Mouse (Mus musculus): ENCODE data around the gene Heatr1. TPM values are rescaled to one million over a fixed set of nuclear protein-coding genes. Genes with fewer than 3 reads are reported as not detected.

The Heatr1 gene
- polyA plus RNA-seq (2017; shearing (Covaris generic)): 10 to 100 TPM; 22.9 to 36.1 (median 34.1) TPM

DNA sequence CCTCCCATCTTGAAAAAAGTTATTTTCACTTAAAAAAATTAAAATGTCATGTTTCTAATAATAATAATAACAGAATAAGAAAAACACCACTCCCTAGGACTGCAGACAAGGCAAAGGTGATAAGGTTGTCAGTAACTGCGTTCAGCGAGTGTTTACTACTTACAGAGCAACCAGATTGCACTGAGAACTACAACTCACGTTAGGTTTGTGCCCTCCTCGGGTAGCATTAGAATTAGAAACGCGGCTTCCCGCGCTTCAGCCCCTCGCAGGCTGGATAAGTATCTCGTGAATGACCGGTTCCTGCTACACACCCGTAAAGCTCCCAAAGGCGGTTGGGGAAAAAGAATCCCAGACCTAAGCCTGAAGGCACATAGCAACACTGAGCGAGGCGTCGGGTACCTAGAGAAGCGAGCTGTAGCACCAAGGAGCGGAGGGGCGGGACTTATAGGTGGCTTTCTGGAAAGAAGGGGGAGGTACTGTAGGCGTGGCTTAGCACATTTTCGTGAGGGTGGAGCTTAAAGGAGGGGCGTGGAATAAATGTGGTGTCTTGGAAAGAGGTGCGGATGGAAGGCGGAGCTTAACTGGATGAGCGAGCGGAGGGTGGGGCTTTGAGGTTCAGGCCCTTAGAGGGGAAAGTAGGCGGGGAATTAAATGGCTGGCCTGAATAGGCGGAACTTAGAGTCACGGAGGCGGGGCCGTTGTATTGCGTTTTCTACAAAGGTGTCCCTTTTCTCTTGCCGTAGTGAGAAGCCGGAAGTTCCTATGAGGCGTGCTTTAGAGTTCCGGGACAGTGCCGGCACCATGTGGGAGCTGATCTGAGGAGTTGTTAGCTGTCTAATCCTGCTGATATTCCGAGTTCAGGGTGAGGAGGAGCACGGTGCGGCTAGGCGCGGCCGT lies at the start of gene Heatr1:
Heatr1 (plus strand) TSS at position 419 of the 897 bp plus-strand sequence.
- peak; percentile 94 for ATAC-seq

GRCm38 (mm10) chr13:12346837-12347236 lies 48.0 kb upstream of the Heatr1 start:
- no peak for ATAC-seq

GRCm38 (mm10) chr13:12349197-12349824 lies 45.5 kb upstream of the Heatr1 start:
- ATAC-seq: peak; percentile 25

- no peak for ATAC-seq
Measured at GRCm38 (mm10) chr13:12356184-12356583, 38.6 kb upstream of the Heatr1 start.

DNA sequence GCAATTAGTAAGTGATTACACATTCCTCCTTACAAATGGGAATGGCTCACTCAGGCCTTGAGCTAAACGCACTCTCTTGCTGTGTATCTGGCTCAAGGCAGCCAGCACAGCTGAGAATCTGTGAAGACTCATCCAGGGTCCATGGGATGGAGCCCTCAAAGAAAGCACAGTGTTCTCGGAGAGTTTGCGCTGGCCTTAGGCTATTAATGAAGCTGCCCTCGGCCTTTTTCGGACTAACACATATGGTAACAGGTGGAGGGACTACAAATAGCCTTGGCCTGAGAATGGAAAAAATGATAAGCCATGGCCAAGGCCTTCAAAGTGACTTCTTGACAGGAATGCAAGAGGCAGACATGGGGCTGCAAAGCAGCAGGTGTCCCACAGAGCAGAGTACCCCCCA lies 37.3 kb upstream of the Heatr1 start:
- ATAC-seq: no peak

DNA sequence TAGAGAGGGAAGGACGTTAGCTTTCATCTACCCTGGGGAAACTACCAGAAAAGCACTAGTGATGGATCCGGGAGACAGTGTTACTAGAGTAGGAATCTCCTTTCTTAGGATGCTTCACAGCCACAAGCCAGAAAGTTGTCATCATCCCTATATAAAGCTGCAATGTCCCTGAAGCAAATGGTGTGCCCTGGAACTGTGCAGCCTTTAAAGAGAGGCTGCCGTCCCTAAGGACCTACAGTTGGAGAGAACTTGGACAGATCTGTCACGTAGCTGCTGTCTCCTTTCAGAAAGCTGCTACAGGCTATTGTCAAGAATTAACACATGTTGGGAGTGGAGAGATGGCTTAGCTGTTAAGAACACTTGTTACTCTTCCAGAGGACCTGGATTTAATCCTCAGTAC lies 33.3 kb upstream of the Heatr1 start:
- ATAC-seq: no peak

DNA sequence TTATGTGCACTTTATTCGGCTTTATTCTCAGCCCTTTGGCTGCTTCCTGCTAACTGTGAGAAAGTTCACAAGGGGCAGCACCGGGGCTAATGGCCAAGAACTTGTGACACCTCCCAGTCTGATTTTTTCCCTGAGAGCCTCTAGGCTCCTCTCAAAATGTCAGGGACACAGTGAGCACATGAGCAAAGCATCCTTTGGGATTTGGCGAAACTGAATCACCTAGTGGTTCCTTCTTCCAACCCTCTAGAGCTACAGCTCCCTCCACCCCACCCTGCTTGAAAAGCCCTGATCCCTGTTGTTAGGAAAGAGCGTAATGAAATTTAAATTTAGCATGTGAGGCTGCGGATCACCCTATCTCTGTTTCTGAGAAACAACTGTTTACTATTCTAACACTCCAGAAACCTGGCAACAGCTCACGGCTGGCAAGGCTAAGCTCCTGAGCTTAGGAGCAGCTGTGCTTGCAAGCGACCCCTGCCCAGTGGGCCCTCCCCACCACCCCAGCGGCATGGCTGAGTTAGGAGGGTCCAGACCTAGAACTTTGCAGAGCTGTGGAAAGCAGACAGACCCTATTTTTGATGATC lies 25.7 kb upstream of the Heatr1 start:
- ATAC-seq: no peak

- ATAC-seq: no peak
Measured at GRCm38 (mm10) chr13:12369930-12370329, 24.9 kb upstream of the Heatr1 start.

DNA sequence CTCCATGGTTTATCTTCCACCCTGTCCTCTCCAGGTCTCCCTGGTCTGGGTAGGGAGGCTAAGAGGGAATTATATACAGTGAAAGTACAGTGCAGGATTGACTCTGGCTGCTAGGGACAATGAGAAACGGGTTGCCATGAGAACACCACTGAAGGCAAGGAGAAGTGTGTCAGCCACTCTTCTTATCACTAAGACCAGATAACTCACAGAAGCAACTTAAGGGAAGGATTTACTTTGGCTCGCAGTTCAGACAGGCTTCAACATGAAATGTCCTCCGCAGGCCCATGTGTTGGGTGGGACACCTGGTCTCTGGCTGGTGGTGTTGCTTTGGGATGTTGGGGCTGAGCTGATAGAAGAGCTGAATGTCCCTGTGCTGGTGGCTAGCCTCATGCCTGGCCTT lies 22.1 kb upstream of the Heatr1 start:
- ATAC-seq: no peak

GRCm38 (mm10) chr13:12376778-12377177 lies 18.0 kb upstream of the Heatr1 start:
- no peak for ATAC-seq

GRCm38 (mm10) chr13:12384796-12385195 lies 10.0 kb upstream of the Heatr1 start:
- no peak for ATAC-seq

DNA sequence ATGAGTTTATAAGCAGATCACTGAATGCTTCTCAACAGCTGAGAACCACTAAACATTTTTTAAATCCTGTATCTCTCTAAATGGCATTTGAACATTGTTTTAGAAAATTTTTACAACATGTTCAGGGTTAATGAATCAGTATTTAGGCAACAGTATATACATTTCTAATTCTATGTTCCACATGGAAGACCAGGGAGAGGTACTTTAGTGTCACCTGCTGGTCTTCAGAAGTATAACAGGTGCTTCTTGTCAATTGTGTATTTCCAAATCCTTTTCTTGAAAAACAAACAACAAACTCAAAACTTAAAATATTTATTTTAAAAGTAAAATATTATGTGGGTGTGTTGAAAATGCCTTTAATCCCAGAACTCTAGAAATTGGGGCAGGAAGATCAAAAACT lies 8.5 kb upstream of the Heatr1 start:
- ATAC-seq: peak; percentile 69

DNA sequence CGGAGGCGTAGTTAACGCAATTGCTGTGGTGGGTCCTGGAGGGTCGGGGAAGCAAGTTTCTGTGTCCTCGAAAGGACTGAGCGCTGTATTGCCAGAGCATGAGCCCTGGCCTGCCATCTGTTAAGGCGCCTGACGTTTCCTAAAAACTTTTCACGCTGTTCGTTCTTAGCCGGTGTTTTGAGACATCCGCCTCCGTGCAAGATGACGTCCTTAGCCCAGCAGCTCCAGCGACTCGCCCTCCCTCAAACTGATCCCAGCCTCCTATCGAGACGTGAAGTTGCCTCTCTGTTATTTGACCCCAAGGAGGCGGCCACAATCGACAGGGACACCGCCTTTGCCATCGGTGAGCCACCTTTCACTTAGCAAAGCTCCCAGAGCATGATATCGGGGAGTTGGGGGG lies 744 bp downstream of the Heatr1 start:
- ATAC-seq: peak; percentile 16

DNA sequence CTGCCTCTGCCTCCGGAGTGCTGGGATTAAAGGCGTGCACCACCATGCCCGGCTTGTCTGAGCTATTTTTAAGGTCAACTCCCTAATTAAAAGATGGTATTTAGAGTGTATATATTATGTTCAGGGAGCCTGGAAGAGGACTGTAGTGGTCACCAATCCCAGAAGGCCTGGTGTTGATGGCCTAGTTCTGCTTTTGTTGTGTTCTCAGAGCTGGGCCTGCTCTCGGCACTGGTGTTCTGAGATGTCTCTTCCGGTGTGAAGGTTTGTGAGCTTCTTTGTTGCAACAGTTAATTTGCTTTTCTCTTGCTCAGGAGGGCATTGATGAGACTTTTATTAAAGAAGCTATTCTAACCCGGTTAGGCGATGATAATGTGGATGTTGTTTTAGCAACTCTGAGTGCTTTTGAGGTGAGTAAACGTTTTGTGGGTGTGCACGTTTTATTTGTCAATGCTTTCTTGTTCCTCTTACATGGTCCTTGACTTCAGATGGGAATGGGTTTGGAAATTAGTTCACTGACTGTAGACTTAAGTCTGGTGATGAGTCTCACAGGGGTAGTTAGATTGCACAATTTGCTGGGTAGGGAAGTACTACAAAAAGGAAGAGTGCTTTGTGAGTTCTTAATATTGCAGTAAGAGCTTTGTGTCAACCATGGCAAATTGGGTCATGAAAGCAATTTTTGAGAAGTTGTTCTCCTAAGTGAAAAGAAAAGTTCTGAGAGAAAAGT lies 13.7 kb downstream of the Heatr1 start:
- no peak for ATAC-seq

- no peak for ATAC-seq
Measured at GRCm38 (mm10) chr13:12412016-12412415, 17.2 kb downstream of the Heatr1 start.

GRCm38 (mm10) chr13:12420596-12420995 lies 25.8 kb downstream of the Heatr1 start:
- ATAC-seq: no peak

DNA sequence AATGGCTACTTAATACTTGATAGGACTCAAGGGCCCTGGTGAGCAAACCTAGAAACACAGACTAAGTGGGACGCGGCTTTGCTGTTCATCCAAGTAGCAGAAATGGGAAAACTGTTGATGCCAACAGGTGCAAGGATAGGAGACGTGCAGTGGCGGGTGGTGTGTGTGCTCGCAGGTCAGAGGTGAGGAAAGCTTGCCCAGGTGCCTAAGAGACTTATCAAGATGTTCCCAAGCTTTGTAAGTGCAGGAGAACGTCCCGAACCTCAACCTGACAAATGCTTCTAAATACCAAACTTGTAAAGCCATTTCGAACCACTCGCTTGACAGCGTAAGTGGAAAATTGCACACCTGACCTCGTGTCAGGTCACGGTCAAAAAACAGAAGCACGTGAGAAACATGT lies 33.7 kb downstream of the Heatr1 start:
- ATAC-seq: no peak

DNA sequence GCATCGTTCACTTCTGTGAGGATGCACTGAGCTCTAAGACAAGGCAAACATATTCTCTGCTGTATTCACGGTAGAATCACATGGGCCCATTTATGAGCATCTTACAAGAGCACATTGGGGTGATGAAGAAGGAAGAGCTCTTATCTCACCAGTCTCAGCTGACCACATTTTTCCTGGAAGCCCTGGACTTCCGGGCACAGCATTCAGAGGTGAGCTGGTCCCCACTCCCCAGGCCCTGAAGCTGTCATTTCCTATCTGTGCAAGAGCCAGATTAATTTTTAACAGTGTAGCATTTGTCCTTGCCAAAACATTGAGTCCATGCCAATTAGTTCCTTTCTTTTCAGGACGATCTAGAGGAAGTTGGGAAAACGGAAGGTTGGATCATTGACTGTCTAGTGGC lies 39.0 kb downstream of the Heatr1 start:
- no peak for ATAC-seq

GRCm38 (mm10) chr13:12439586-12439985 lies 44.8 kb downstream of the Heatr1 start:
- ATAC-seq: no peak

GRCm38 (mm10) chr13:12440813-12441212 lies 46.0 kb downstream of the Heatr1 start:
- ATAC-seq: no peak

- no peak for ATAC-seq
Measured at GRCm38 (mm10) chr13:12442008-12442587, 47.3 kb downstream of the Heatr1 start.

- ATAC-seq: no peak
Measured at GRCm38 (mm10) chr13:12453150-12453549, 58.3 kb downstream of the Heatr1 start.

All from inflammation-experienced regulatory T-cells, adult 6 months (primary cell).